Mouse (Mus musculus): ENCODE data around the gene Ripor3. TPM values are rescaled to one million over a fixed set of nuclear protein-coding genes. Genes with fewer than 3 reads are reported as not detected.

Gene Ripor3
- polyA plus RNA-seq, 1 experiment = 4.3 TPM

- TF ChIP-seq POLR2A (IDR thresholded peaks at IDR 0.05; ENCODE audit: low read depth, low read length) (no peak), CTCF (IDR thresholded peaks at IDR 0.05; ENCODE audit: borderline replicate concordance, insufficient read depth, low read length) (no peak)
- no peak overlapping the region for H3K4me3 ChIP-seq (ENCODE audit: insufficient read depth, low read length)
- H3K27ac ChIP-seq (ENCODE audit: insufficient read depth, low read length) = no peak overlapping the region
- peaks cover 31% of the 10 kb centered on the region for H3K4me1 ChIP-seq (ENCODE audit: control insufficient read depth, insufficient read depth, low read length)
These were observed 47.2 kb downstream of the Ripor3 start for GRCm38 (mm10) chr2:167963176-167963575.

- TF ChIP-seq CTCF (IDR thresholded peaks at IDR 0.05; ENCODE audit: borderline replicate concordance, insufficient read depth, low read length) (no peak), POLR2A (IDR thresholded peaks at IDR 0.05; ENCODE audit: low read depth, low read length) (no peak)
These were observed 48.1 kb downstream of the Ripor3 start for GRCm38 (mm10) chr2:167962347-167962746.

GRCm38 (mm10) chr2:167960584-167960983 is 49.8 kb downstream of the Ripor3 start:
- H3K4me3 ChIP-seq (ENCODE audit: insufficient read depth, low read length) = no peak overlapping the region
- H3K27ac ChIP-seq (ENCODE audit: insufficient read depth, low read length) = no peak overlapping the region
- TF ChIP-seq CTCF (IDR thresholded peaks at IDR 0.05; ENCODE audit: borderline replicate concordance, insufficient read depth, low read length) (no peak), POLR2A (IDR thresholded peaks at IDR 0.05; ENCODE audit: low read depth, low read length) (no peak)
- peaks cover 34% of the 10 kb centered on the region for H3K4me1 ChIP-seq (ENCODE audit: control insufficient read depth, insufficient read depth, low read length)

More at GRCm38 (mm10) chr2:167962347-167962746, 48.1 kb downstream of the Ripor3 start:
- Histone ChIP-seq H3K27ac (ENCODE audit: insufficient read depth, low read length) (no peak overlapping the region), H3K4me3 (ENCODE audit: insufficient read depth, low read length) (no peak overlapping the region), H3K4me1 (ENCODE audit: control insufficient read depth, insufficient read depth, low read length) (peaks cover 34% of the 10 kb centered on the region)

GRCm38 (mm10) chr2:167959996-167960395 is 50.4 kb downstream of the Ripor3 start:
- TF ChIP-seq CTCF (IDR thresholded peaks at IDR 0.05; ENCODE audit: borderline replicate concordance, insufficient read depth, low read length) = no peak
- no peak for TF ChIP-seq POLR2A (IDR thresholded peaks at IDR 0.05; ENCODE audit: low read depth, low read length)
- H3K4me3 ChIP-seq (ENCODE audit: insufficient read depth, low read length) = no peak overlapping the region
- H3K4me1 ChIP-seq (ENCODE audit: control insufficient read depth, insufficient read depth, low read length) = peaks cover 34% of the 10 kb centered on the region
- H3K27ac ChIP-seq (ENCODE audit: insufficient read depth, low read length) = no peak overlapping the region

- Histone ChIP-seq H3K27ac (ENCODE audit: insufficient read depth, low read length) (peak overlapping the region; percentile 28), H3K4me3 (ENCODE audit: insufficient read depth, low read length) (no peak overlapping the region), H3K4me1 (ENCODE audit: control insufficient read depth, insufficient read depth, low read length) (peaks cover 34% of the 10 kb centered on the region)
- TF ChIP-seq POLR2A (IDR thresholded peaks at IDR 0.05; ENCODE audit: low read depth, low read length) = no peak
- no peak for TF ChIP-seq CTCF (IDR thresholded peaks at IDR 0.05; ENCODE audit: borderline replicate concordance, insufficient read depth, low read length)
These were observed 51.0 kb downstream of the Ripor3 start for GRCm38 (mm10) chr2:167959384-167959911.

GRCm38 (mm10) chr2:167958843-167959242 is 51.6 kb downstream of the Ripor3 start:
- H3K4me3 ChIP-seq (ENCODE audit: insufficient read depth, low read length) = no peak overlapping the region
- H3K4me1 ChIP-seq (ENCODE audit: control insufficient read depth, insufficient read depth, low read length) = peaks cover 33% of the 10 kb centered on the region
- TF ChIP-seq CTCF (IDR thresholded peaks at IDR 0.05; ENCODE audit: borderline replicate concordance, insufficient read depth, low read length) (no peak), POLR2A (IDR thresholded peaks at IDR 0.05; ENCODE audit: low read depth, low read length) (no peak)
- H3K27ac ChIP-seq (ENCODE audit: insufficient read depth, low read length) = peak overlapping the region; percentile 69

- TF ChIP-seq POLR2A (IDR thresholded peaks at IDR 0.05; ENCODE audit: low read depth, low read length) (no peak), CTCF (IDR thresholded peaks at IDR 0.05; ENCODE audit: borderline replicate concordance, insufficient read depth, low read length) (no peak)
- peaks cover 29% of the 10 kb centered on the region for H3K4me1 ChIP-seq (ENCODE audit: control insufficient read depth, insufficient read depth, low read length)
- H3K27ac ChIP-seq (ENCODE audit: insufficient read depth, low read length) = peak overlapping the region; percentile 69
- H3K4me3 ChIP-seq (ENCODE audit: insufficient read depth, low read length) = no peak overlapping the region
These were observed 52.2 kb downstream of the Ripor3 start for GRCm38 (mm10) chr2:167958082-167958788.

- no peak overlapping the region for H3K4me3 ChIP-seq (ENCODE audit: insufficient read depth, low read length)
- no peak for TF ChIP-seq POLR2A (IDR thresholded peaks at IDR 0.05; ENCODE audit: low read depth, low read length)
- no peak for TF ChIP-seq CTCF (IDR thresholded peaks at IDR 0.05; ENCODE audit: borderline replicate concordance, insufficient read depth, low read length)
- peaks cover 29% of the 10 kb centered on the region for H3K4me1 ChIP-seq (ENCODE audit: control insufficient read depth, insufficient read depth, low read length)
- no peak overlapping the region for H3K27ac ChIP-seq (ENCODE audit: insufficient read depth, low read length)
These were observed 52.9 kb downstream of the Ripor3 start for GRCm38 (mm10) chr2:167957539-167957938.

- TF ChIP-seq CTCF (IDR thresholded peaks at IDR 0.05; ENCODE audit: borderline replicate concordance, insufficient read depth, low read length) = no peak
- TF ChIP-seq POLR2A (IDR thresholded peaks at IDR 0.05; ENCODE audit: low read depth, low read length) = no peak
- Histone ChIP-seq H3K4me3 (ENCODE audit: insufficient read depth, low read length) (no peak overlapping the region), H3K27ac (ENCODE audit: insufficient read depth, low read length) (no peak overlapping the region), H3K4me1 (ENCODE audit: control insufficient read depth, insufficient read depth, low read length) (peaks cover 35% of the 10 kb centered on the region)
These were observed 55.5 kb downstream of the Ripor3 start for GRCm38 (mm10) chr2:167954928-167955327.

- TF ChIP-seq CTCF (IDR thresholded peaks at IDR 0.05; ENCODE audit: borderline replicate concordance, insufficient read depth, low read length) (no peak), POLR2A (IDR thresholded peaks at IDR 0.05; ENCODE audit: low read depth, low read length) (no peak)
- no peak overlapping the region for H3K4me3 ChIP-seq (ENCODE audit: insufficient read depth, low read length)
- H3K4me1 ChIP-seq (ENCODE audit: control insufficient read depth, insufficient read depth, low read length) = peaks cover 36% of the 10 kb centered on the region
- no peak overlapping the region for H3K27ac ChIP-seq (ENCODE audit: insufficient read depth, low read length)
These were observed 56.6 kb downstream of the Ripor3 start for GRCm38 (mm10) chr2:167953819-167954218.
